Mouse (Mus musculus): ENCODE data around the gene Plcxd1. TPM values are rescaled to one million over a fixed set of nuclear protein-coding genes. Genes with fewer than 3 reads are reported as not detected.

Gene Plcxd1
- polyA plus RNA-seq (2017; shearing (Covaris generic)), result 1 to 10 TPM; 2.1 to 2.6 TPM

DNA sequence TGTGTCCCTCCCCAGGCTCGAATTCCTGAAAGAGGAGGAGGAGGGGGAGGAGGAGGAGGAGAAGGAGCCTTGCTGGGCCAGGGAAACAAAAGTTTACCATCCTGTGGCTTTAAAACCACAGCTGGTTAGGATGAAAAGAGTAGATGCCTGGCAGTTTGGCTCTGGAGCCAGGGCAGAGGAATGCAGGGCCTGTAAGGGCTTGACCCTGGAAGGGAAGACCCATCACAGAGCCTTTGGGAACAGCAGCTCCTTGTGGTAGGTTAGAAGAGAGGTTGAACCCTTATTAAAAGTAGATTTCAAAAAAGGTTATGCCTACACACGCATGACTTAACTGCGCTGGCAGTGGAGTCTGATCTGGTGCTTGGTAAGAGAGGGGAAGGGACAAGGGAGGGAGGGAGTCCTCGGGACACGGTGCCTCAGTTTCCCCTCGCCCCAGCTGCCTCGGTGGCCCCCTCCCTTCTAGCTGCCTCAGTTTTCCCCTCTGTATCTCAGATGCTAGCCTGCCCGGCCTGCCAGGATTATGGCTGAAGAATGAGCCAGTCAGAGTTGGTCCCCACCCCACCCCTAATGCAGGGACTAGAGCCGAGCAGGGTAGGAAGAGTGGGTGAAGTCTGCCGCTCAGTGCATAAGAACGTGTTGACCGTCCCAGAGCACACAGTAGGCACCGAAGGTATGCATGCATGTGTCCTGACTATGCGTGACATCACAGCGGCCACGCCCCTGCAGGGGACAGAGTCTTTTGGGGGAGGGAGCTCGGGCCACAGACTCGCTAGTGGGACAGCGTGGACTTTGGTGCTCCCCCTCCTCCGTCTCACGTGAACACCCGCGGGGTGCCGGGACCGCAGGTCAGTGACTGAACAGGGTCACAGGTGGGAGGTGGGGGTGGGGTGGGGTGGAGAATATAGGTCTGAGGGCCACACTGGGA lies at the start of gene Plcxd1:
Gene Plcxd1, plus strand, starts transcription at position 314 of the 925 bp plus-strand sequence.

DNA sequence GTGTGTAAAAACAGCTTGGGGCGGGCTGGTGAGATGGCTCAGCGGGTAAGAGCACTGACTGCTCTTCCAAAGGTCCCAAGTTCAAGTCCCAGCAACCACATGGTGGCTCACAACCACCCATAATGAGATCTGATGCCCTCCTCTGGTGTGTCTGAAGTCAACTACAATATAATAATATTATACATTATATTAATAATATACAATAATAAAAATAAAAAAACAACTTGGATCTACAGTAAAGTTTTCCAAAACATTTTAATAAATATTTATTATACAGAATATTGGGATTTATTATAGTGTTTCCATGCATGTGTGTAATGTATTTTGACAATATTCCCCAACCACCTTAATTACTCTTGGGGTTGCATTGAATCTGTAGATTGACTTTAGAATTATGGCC lies 27.4 kb upstream of the Plcxd1 start, which contains the start of gene Gm17655:
Gene Gm17655, minus strand, starts transcription at position 101 of the 400 bp plus-strand sequence.

DNA sequence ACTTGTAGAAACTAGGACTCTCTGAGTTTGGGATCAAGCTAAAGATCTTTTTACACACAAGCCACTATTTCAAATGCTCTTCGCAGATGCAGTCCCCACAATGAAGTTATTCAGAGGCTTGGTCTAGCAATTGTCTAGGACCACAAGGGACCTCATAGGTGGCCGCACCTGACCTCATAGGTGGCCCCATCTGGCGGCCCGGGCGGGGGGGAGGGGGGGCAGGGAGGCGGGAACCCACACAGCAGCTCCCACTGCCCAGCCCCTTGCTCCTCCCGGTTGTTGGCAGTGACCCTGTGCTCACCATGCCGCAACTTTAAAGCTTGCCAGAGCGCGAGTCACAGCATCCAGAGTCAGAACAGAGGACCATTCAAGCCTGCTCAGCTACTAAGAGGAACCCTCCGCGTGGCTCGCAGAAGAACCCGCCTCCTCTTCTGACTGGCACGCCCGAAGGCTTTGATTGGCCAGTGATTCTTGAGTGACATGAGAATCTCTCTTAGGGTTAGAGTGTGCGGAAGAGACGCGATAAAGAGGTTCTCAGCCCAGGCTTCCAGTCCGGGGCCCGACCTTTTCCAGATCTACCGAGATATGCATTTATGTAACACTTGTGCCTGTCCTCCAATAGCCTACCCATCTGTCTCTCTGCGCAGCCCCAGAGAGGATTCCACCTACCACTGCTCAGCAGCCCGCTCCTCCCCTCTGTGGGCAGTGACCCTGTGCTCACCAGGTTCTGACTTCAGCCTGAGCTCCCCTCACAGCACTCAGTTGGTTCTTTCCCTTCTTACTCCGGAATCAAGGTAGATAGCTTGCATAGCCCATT lies 5.5 kb upstream of the Plcxd1 start, which contains the start of gene Gm35315:
Gene Gm35315, minus strand, starts transcription at position 391 of the 817 bp plus-strand sequence.

DNA sequence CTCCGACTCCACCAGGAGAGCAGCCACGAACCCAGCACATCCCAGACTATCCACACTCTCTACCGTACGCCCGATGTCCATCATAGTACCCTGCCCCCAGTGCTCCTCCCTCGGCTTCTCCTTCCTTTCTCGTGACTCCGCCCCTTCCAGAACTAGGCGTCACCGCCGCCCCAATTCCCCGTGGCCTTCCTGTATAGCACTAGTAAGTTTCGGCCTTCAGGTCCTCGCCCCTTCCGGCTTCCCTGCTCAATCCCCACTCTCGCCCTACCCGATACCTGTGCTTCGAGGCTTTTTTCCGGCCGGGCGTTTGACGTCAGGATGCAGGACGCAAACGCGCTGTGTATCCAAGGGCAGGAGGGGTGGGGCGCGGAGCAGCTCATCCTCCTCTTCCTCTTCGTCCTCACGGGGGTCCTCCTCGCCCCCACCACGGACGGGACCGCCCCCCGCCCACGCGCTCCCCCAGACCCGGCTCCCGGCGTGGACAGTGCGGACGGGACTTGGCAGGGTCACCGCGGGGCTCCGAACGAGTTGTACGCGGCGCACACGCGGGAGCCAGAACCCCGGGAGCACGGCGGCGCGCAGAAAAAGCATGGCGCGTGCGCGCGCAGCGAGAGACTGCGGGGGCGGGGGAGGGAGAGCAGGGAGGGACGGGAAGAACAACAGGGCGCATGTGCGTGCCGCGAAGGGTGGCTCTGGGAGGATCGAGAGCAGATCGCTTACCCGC lies 8.0 kb downstream of the Plcxd1 start, which contains the start of gene Gtpbp6:
Gene Gtpbp6, minus strand, starts transcription at position 617 of the 724 bp plus-strand sequence.

DNA sequence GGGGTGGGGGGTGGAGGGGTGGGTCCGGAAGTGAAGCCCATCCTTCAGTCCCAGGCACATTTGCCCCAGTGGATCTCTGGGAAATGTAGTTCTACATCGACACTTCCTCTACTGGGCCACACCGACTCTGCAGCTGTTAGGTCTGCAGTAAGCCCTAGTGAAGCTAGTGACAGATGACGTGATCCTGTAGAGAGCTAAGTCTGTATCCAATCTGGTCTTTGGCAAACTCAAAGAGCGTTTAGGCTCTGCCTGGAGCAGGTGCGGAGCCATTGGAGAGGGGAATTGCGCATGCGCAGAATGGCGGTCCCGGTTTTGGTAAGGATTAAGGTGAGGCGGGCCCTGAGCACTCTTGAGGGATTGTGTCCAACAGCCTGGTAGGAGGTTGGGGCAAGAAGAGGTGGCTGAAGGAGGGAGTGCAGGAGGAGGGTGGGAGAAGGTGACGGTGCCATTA lies 10.2 kb downstream of the Plcxd1 start, which contains the start of gene Zfp605:
Gene Zfp605, plus strand, starts transcription at position 102 of the 451 bp plus-strand sequence.

DNA sequence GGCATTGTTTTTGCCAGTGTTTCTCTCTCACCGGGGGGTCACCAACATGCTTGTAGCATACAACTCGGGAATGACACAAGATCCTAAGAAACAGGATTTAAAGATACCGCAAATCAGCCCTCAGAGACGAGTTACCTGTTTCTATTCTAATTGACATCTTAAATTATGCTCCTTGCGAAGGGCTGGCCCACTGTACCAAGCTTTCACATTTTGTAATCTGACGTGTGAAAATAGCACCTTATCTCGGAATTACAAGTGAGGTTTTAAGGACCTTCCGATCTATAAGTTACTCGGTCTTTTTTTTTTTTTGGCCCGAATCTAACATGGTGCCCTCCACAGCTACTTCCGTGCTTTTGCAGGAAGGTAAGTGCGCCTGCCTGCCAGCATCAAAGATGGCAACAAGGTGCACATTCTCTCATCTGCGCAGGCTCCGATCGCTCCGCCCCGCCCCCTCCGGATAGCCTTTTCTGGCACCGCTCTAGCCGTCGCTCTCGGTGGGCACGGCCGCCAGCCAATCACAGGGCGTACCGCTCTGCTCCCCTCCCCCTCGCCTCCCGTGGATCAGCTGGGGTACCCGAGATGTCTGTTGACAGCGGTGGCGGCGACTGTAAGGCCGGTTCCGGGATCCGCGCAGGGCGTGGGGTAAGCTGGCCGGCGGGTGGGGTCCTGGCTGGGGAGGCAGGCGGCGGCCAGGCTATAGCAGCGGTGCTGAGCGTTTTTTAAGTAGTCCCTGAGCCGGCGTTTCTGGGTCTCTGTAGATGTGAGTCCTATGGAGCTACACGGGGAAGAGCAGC lies 35.7 kb downstream of the Plcxd1 start, which contains the start of gene Chfr:
Gene Chfr, plus strand, starts transcription at position 550 of the 794 bp plus-strand sequence.

Other genes with a start within 250 kb of the Plcxd1 start
- gene Gm15446, start 176.6 kb upstream of the Plcxd1 start, polyA plus RNA-seq (2017; shearing (Covaris generic)), result 10 to 100 TPM; 18.8 to 31.4 TPM
- 10 to 100 TPM; 18.5 to 19.0 TPM for gene Zfp932, start 103.4 kb upstream of the Plcxd1 start, polyA plus RNA-seq (2017; shearing (Covaris generic))
- 10 to 100 TPM; 10.9 to 11.1 TPM for gene Gm17655, start 27.5 kb upstream of the Plcxd1 start, polyA plus RNA-seq (2017; shearing (Covaris generic))
- 1 to 10 TPM; 1.7 to 2.1 TPM for gene Gm35315, start 5.5 kb upstream of the Plcxd1 start, polyA plus RNA-seq (2017; shearing (Covaris generic))
- 10 to 100 TPM; 57.5 to 92.5 TPM for gene Gtpbp6, start 8.2 kb downstream of the Plcxd1 start, polyA plus RNA-seq (2017; shearing (Covaris generic))
- gene Zfp605, start 10.1 kb downstream of the Plcxd1 start, polyA plus RNA-seq (2017; shearing (Covaris generic)), result 1 to 10 TPM; 2.8 to 4.0 TPM
- 10 to 100 TPM; 63.1 to 78.6 TPM for gene Chfr, start 35.9 kb downstream of the Plcxd1 start, polyA plus RNA-seq (2017; shearing (Covaris generic))
- 10 to 100 TPM; 30.3 to 30.8 TPM for gene Golga3, start 76.7 kb downstream of the Plcxd1 start, polyA plus RNA-seq (2017; shearing (Covaris generic))
- gene Ankle2, start 131.0 kb downstream of the Plcxd1 start, polyA plus RNA-seq (2017; shearing (Covaris generic)), result 10 to 100 TPM; 52.2 to 60.1 TPM
- gene Pgam5, start 169.9 kb downstream of the Plcxd1 start, polyA plus RNA-seq (2017; shearing (Covaris generic)), result 10 to 100 TPM; 53.2 to 69.8 TPM
- gene Pxmp2, start 186.2 kb downstream of the Plcxd1 start, polyA plus RNA-seq (2017; shearing (Covaris generic)), result 1 to 10 TPM; 2.8 to 4.2 TPM
- gene Pole, start 186.3 kb downstream of the Plcxd1 start, polyA plus RNA-seq (2017; shearing (Covaris generic)), result 1 to 10 TPM; 3.2 to 3.9 TPM
- not detected for gene P2rx2, start 243.2 kb downstream of the Plcxd1 start, polyA plus RNA-seq (2017; shearing (Covaris generic))
- under 1 TPM; 0.31 to 0.58 TPM for gene Lrcol1, start 244.8 kb downstream of the Plcxd1 start, polyA plus RNA-seq (2017; shearing (Covaris generic))

All from inflammation-experienced regulatory T-cells (primary cell).